Mouse (Mus musculus) left cerebral cortex, postnatal 10 days (tissue): ENCODE results near the gene Acp5. TPM values are rescaled to one million over a fixed set of nuclear protein-coding genes. Genes with fewer than 3 reads are reported as not detected.
"Not testable (repeated sequence)": the region's sequence is repeated elsewhere in the genome, so short reads cannot be mapped to it uniquely, and the experiment has no call there.

Experiments
- DNase-seq, 2 experiments: peaks; one replicate each; pipeline ENCODE4 v3.0.0; 2021 to 2022; ENCODE audit warnings: low spot score in 2 of 2, mixed read lengths in 1 of 2; ENCODE audit errors: extremely low spot score in 1 of 2
- intact Hi-C: fragments of 180-260 bp; cut with DNase I; formaldehyde crosslinking; loops from one replicate; pipeline ENCODE4 v1.15.1; 2025
- total RNA-seq, 2 experiments: library from RNA; stranded (reverse); gene quantifications; 2 replicates each; pipeline ENCODE4 v1.2.3; 2021

Gene Acp5
- total RNA-seq: under 1 TPM; 0.61 to 0.75 TPM

DNA sequence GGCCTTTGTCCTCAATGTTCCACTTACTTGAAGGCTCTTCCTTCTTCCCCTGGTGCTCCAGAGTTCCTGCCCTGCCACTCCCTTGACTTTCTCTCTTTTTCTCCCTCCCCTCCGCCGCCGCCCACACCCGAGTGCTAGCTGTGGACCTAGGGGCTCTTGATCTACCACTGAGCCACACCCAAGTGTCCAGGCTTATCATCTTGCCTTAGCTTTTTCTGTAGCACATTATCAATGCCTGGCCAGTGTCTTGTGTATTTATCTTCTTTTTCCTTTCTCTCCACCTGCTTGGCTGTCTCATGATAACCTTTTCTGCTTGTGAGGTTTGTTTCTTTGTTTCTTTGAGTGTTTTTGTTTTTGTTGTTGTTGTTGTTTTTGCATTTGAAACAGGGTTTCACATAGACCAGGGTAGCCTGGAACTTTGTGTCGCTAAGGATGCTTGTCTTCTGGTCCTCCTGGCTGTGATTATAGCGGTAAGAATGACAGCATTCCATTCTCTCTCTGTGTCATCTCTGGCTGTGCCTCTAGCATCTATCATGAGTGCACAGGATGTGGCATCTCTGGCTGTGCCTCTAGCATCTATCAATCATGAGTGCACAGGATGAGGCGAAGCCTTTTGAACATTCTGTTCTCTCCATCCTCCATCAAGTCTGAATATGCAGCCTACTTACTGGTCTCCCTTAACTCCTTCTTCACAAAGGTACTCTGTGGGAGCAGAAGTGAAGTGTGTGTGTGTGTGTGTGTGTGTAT is at the start of gene Acp5:
Gene Acp5, minus strand, starts transcription at position 68 of the 747 bp plus-strand sequence.
- DNase-seq: no peak
- intact Hi-C loops: no loop called here

DNA sequence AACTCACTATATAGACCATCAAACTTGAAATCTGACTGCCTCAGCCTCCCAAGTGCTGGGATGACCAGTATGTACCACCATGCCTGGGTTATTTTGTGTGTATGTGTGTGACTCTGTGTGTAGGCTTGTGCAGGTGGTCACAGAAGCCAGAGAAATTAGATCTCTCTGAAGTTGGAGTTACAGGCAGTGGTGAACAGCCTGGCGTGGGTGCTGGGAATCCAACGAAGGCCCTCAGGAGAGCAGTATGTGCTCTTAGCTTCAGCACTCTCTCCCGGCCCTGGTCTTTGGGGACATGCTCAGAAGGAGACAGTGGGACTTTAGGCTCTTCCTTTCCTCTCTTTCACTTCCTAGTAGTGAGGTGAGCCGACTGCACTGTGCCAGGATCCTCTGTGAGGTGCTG is 36.8 kb upstream of the Acp5 start:
- no peak for DNase-seq
- intact Hi-C loops: no loop called here

DNA sequence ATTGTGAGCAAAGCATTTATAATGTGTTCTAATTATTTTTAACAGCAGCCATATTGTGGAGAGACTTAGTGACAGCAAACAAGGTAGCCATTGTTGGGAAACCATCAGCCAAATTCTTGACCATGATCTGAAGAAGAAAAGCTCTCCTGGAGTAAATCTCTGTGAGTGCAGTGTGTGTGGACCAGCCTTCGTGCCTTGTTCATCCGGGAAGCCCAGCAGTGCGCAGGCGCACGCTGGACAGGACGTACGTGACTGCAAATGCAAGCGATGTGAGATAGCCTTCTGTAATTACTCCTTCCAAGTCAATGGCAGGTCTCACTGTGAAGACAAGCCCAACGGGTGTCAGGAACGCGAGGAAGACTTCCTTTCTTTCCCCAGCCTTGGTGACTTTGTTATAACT is 33.8 kb upstream of the Acp5 start:
- no peak for DNase-seq
- intact Hi-C loops: no loop called here

DNA sequence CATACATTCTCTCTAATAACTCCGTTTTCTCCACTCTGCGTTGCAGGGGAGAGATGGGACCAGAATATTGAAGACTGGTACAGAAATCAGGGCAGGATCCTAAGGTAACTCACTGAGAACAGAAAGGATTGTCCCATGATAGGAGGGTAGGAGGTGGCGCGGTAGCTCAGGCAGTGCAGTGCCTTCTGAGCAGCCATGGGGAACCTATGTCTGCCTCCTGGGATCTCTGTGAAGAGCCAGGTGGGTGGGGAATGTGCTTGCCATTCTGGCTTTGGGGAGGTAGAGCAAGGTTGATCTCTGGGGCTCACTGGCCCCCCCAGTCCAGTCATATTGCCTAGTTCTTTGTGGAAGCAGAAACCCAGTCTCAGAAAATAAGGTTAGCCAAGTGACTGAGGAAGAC is 32.2 kb upstream of the Acp5 start:
- intact Hi-C loops: no loop called here

DNA sequence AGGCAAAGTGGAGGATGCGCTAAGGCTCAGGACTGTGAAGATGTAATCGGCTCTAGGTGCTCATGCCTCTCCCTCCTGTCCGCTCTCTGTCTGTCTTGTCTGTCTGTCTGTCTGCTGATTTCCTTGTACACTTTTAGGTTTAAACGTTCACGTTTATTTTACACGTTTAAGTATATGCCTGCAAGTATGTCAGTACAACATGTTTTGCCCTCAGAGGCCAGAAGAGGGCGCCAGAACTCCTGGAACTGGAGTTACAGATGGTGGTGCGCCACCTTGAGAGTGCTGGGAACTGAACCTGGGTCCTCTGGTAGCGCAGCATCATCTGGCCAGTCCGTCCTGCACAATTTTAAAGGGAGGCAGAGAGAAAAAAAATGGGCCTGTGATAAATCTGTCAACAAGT is 31.2 kb upstream of the Acp5 start:
- DNase-seq: no peak
- intact Hi-C loops: no loop called here

More for the DNA sequence above, 32.2 kb upstream of the Acp5 start:
- no peak for DNase-seq

DNA sequence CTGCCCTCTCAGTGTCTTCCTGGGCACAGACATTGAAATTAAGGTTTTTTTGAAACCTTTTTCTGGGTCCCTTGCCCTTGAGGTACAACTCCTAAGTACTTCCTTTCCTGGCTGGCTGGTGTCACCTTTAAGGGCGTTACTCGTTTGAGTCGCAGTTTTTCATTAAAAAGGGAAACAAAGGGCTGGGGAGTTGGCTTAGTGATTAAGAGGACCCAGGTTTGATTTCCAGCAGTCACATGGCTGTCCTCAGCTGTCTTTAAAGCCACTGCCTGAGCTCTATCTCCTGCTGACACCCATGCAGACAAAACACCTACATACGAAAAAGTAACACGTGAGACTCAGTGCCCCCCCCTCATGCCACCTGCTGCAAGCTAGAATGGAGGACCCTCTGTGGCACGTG is 30.5 kb upstream of the Acp5 start:
- DNase-seq: no peak
- intact Hi-C loops: no loop called here

DNA sequence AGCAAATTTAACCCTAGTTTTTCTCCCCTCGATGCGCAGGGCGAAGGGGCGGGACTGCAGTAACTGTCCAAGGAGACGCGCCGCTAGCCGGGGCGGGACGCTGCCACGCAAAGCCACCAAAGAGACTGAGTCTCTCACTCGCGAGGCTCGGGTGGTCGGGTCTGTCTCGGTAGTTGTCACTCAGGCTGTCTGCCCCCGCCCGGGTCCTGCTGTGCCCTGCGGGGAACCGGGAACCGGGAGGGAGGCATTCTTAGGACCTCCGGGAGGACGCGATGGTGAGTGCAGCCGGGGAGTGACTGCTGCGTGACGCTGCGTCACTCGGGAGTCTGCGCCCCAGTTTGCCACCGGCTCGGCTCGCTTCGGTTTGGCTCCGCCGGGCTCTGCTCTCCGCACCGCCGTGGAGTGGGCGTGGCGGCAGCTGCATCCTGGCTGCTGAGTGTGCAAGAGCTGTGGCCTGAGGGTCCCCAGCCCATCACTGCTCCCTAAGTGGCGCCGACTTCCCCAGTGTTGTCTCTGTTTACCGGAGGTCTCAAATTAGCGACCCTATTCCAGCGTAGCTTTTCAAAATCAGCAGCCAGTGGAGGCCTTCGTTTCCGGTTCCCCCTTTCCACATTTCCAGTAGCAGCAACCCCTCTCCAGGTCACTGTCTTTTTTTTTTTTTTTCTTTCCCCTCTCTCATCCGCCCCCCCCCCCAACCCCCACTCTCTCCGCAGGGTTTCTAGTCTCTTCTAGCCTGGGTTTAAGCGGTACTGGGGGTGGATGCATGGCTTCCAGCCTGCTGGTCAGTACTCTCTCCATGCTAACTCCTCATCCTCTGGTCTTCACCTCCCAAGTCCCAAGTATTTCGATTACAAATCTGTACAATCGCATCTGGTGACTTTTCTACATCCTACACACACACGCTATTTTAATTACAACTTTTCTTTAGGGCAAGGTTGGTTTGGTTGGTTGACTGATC is 29.5 kb upstream of the Acp5 start:
- intact Hi-C loops: no loop called here
- peak in 1 of 2 experiments; percentile 77 for DNase-seq

DNA sequence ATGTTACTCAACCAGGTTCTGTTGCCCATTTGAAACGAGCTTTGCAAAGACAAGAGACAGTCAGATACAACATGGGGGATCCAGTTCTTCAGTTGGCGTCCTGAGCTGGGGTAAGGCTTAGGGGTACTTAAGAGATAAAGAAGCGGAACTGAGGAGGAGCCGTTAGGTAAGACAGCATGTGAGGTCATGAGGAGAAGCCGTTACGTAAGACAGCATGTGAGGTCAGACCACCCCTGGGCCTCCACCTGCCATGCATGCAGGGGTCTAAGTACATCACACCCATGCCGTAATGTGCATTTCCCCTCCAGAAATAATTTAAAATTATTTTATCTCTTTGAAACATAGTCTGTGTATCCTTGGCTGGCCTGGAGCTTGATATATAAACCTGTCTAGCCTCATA is 27.4 kb upstream of the Acp5 start:
- intact Hi-C loops: no loop called here
- DNase-seq: no peak

DNA sequence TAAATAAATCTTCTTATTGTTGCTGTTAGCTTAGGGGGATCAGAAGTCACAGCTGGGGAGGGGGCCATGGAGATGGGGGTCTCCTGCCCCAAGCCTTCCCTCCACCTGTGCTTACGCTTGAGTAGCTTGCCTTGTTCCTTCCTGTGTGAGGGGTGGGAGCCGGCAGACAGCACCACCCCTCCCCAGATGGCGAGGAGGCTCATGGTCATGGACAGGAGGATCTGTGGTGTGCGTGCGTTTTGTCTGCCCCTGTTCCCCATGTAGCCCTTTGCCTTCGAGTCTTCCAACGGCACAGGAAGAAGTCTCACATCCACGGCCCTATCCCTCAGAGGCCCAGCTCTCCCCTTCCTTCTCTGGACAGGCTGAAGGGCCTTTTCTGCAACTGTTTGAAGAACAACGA is 26.8 kb upstream of the Acp5 start:
- no peak for DNase-seq
- intact Hi-C loops: no loop called here

DNA sequence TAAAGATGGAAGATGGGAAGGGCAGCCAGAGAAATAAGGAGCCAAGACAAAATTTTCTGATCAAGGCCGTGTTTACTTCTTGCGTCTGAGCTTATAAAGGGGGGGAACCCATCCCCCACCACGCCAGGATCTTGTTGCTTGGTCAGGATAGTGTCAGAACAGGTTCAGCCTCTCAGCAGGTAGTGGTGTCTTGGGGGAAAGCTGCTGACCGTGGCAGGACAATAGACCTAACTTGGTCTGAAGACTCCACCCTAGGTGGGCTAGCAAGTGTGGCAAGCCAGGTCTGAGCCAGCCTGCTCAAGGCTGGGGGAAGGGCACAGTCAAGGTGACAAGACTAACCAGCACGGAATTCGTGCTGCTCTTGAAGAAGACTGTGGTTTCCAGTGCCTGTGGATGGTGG is 25.8 kb upstream of the Acp5 start:
- intact Hi-C loops: no loop called here
- DNase-seq: no peak

DNA sequence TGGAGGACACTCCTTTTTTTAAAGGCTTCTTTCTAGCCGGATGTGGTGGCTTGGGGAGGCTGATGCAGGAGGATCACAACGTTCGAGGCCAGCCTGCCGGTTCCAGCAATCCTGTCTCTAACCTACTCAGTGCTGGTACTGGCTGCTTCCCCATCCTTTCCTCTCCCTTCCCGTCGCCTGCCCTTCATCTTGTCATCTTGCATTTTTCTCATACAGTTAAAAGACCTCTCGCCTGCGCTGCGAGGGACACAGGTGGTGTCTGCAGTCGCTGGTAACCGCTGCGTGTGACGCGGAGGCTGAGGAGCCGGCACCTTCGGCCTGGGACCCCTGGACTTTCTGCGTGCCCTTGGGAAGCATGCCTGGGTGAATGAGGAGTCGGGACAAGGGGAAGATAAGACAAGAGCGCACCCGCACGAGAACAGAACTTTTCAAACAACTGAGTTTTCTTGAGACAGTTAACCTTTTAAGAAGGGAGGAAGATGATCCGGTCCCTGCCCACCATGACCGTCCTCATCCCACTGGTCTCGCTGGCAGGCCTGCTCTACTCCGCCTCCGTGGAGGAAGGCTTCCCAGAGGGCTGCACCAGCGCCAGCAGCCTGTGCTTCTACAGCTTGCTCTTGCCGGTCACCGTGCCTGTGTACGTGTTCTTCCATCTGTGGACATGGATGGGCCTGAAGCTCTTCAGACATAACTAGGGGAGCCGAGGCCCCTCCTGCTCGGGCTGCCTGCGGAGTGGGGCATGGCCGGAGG is 22.2 kb upstream of the Acp5 start:
- no peak for DNase-seq
- intact Hi-C loops: loop anchor here (10.0 kb wide), 1 partner anchor 247 kb away; no protein-coding TSS in a partner anchor

DNA sequence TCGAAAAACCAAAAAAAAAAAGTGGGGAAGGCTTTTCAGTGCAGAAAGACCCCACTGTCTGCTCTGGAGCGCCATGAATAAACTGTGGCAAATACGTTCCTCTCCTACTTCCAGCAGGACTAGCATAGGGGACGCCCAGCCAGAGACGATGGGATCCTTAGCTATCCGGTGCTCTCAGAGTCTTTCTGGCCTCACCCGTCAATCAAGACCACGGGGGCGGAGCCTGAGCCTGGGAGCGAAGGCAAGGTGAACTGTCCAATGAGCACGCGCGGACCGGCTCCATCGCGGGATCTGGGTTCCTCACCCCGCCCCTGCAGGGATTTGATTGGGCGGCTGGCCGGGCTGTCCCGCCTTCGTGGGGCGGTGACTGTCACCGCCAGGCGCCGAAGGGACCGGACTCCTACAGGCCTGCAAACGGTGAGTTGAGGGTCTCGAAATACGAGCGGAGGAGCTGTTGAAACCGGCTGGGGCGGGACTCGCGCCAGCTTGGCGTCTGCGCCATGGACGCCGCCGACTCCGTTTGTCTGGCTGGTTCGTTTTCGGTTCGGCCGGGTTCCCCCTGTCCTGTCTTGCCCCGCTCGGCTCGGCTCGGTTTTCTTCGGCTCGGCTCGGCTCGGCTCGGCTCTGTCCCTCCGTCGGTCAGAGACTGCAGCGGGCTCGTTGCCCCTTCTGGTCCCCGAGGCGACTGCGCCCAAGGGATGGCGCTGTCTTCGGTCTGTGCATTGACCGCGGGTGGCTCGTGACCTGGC is 21.2 kb upstream of the Acp5 start, which contains the start of gene Pigyl:
Gene Pigyl, plus strand, starts transcription at position 350 of the 749 bp plus-strand sequence.
- intact Hi-C loops: loop anchor here (10.0 kb wide), 1 partner anchor 248 kb away; no protein-coding TSS in a partner anchor
- DNase-seq: peak; percentile 98 to 100

DNA sequence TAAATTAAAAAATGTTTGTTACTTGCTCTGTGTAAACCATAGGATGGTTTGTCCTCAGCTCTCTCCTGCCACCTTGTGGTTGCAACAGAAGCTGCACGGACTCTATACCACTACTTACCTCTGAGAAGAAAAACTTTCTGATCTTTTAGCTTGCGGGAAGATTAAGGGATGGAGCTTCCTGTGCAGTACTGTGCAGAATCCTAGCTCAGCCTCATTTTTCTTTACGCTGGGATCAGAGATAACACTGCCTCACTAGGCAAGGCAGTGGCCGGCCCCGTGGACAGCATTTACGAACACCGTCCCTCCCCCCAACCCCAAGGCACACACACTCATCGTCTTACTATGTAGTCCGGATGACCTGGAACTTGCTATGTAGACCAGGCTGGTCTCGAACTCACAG is 20.1 kb upstream of the Acp5 start:
- peak; percentile 66 to 70 for DNase-seq
- intact Hi-C loops: loop anchor here (10.0 kb wide), 1 partner anchor 249 kb away; no protein-coding TSS in a partner anchor

DNA sequence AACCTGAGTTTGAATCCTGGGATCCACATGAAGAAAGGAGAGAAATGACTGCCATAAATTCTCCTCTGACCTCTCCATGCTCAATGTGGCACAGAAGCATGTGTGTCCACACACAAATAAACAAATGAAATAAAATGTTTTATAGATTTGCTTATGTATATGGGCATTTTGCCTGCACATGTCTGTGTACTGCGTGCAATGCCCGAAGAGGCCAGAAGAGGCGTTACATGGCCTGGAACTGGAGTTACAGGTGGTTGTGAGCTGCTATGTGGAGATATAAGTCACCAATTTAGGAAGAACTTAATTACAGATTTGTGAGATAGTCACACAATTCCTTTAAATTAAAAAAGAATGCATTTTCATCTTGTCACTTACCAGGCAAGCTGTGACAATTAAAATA is 18.3 kb upstream of the Acp5 start:
- intact Hi-C loops: loop anchor here (10.0 kb wide), 1 partner anchor 251 kb away; no protein-coding TSS in a partner anchor

DNA sequence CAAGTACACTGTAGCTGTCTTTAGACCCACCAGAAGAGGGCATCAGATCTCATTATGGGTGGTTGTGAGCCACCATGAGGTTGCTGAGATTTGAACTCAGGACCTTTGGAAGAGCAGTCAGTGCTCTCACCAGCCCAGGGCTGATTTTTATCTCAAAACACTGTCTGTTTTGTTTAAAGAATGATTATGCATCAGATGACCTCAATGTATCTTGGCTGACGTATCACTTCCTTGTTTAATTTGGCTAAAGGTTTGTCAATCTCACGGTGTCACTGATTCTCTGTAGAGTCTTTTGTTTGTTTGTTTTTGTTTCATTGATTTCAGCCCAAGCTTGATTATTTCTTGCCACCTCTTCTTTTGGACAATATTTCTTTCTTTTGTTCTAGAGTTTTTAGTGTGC is 15.4 kb upstream of the Acp5 start:
- DNase-seq: no peak
- intact Hi-C loops: loop anchor here (10.0 kb wide), 1 partner anchor 254 kb away; no protein-coding TSS in a partner anchor

More for the DNA sequence above, 18.3 kb upstream of the Acp5 start:
- no peak for DNase-seq

DNA sequence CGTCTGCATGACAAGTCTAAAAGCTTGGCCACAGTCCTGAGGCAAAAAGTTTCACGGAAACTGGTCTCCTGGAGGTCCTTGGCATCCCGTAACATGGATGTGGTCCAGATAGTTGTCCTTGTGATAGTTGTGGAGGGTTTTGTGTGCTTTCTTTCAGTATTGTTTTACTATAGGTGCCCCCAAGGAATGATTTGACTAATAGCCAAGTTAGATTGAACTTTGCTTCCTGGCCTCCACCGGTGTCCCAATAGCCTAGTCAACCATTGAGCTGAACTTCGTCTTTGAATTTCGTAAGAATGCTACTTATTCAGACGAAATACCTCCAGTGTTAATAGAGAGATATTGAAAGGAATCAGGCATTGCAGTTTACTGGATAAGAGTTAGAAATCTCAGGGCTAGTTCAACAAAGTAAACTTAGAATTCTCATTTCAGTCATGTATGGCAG is 14.8 kb upstream of the Acp5 start:
- intact Hi-C loops: loop anchor here (10.0 kb wide), 1 partner anchor 255 kb away; no protein-coding TSS in a partner anchor
- DNase-seq: not testable (repeated sequence)

DNA sequence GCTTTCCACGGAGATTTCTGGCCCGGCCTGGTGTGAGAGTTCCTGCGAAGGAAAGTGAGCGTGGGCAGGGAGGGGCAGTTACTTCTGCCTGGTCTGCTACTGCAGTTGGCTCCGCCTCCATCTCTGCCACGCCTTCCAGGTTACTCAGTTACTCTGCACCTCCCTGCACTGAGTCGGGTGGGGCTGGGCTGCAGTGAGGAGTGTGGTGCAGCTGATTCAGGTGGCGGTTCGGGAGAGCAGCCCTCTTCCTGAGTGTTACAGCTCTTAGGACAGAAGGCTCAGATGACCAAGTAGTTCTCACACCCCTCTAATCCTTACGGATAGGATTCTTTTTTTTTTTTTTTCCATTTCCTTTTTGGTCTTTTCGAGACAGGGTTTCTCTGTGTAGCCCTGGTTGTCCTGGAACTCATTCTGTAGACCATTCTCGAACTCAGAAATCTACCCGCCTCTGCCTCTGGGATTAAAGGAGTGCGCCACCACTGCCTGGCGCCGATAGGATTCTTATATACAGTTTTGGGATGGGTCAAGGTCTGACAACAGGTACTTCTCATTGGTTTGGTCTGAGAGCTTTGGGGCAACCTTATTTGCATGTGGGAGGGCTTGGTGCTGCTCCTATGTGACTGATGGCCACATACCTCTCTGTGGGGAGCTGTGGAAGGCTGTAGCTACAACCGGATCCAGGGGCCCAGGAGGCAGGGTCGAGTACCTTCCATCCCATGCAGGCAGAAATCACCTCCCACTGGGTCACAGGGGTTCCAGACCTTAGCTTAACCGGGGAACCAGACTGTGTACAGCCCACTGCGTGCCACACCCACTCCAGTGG is 14.1 kb upstream of the Acp5 start:
- DNase-seq: no peak
- intact Hi-C loops: loop anchor here (10.0 kb wide), 1 partner anchor 255 kb away; no protein-coding TSS in a partner anchor
